Mouse (Mus musculus): ENCODE measurements around the gene Lrrc34.

Gene Lrrc34

DNA sequence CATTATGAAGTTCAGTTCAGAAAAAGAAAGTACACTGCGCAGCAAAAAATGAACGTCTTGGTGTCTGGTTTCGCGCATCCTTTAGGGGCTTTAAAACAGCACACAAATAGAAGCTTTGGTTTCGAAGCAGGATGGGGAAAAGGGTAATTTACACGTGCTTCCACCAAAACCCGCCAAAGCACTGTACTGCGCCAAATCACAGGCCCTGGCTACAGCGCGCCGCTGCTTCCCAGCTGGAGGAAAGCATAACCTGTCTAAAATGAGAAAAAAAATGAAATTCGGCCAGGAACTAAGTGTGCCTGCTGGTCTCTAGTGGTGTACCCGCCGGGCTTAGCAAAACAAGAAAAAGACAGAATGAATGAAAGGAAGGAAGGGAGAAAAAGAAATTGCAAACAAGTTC lies 47.0 kb downstream of the Lrrc34 start:
- DNase-seq (ENCODE audit: low read depth, low spot score): peak; percentile 74

DNA sequence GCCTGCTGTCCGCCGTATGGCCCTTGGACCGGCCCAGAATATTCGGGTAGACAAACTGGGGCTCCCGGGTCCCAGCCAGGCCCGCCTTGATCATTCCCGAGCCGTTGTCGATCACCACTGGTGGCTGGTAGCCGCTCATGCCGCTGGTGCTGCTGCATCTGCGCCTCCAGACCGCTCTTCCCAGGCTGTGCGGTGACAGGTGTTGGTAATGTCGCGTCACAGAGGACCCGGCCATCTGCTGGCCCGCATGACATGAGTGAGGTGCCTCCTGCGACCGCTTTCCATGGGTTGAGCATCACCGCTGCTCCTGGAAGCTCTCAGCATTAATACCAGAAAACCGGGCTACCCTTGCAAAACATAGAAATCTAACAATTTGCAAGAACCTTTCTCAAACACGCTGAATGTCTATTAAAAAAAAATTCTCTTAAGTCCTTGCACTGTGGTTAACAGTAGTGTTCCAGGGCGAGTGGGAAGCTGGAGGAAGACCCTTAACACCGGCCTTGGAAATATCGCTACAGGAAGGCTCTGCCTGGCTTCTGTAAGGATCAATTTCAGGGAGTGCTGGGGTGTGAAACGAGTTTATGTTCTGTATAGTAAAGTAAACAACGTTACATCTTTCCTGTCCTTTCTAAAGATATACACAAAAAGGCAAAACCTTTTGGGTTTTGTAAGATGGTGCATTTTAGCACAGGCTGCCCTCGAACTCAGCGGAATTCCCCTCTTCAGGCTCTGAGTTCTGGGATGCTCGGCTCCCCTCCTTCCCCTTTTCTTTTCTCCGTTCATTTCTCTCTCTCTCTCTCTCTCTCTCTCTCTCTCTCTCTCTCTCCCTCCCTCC lies 47.7 kb downstream of the Lrrc34 start, which contains the start of gene Actrt3:
Gene Actrt3 (minus strand): TSS at position 229 of the 835 bp plus-strand sequence.
- peak; percentile 67 for DNase-seq (ENCODE audit: low read depth, low spot score)

DNA sequence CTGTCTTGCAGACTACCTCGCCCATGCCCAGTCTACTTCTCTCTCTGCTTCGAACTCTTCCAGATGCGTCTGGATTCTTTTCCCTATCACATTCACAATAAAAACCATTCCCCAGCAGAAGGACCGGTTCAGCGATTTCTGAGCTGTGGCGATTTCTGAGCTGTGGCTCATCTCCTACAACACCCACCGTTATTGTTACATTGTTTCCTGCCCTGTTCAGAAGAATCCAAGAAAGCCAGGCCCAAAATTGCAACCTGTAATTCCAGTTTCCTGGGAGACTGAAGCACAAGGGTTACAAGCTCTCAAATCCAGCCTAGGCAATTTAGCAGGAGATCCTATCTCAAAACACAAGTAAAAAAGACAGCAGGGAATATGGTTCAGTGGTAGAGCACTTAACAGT lies 50.4 kb downstream of the Lrrc34 start:
- no peak for DNase-seq (ENCODE audit: low read depth, low spot score)

DNA sequence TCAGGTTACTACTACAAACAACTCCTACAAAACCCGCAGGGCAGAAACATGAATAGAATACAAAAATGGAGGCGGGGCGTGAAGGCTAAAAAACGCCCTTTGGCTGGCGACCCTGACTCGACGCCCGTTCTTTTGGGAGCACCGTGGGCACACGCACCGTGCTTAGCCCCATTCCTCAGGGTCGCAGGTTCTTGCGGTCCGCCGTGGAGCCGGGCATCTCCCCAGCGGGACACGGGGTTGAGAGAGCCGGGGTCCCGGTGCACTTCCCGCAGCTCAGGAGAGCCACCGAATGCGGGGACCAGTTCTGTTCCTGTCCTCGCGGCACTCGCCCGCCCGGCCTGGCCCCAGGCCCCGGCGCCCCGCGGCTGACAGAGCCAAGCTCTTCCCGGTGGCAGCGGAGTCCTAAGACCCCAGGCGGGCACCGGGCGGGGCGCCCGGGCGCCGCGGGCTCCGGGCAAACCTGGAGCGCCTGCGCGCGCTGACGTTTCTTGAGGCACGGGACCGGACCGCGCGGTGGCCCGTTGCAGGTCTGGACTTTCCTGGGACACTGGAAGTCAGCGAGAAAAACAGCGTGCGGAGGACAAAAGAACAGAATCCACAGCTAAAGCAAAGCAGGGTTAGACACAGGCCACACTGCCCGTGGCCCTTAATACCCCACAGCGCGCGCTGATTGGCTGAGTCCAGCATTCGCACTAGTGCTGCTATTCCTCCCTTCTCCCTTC lies 52.4 kb downstream of the Lrrc34 start:
- peak; percentile 15 for DNase-seq (ENCODE audit: low read depth, low spot score)

DNA sequence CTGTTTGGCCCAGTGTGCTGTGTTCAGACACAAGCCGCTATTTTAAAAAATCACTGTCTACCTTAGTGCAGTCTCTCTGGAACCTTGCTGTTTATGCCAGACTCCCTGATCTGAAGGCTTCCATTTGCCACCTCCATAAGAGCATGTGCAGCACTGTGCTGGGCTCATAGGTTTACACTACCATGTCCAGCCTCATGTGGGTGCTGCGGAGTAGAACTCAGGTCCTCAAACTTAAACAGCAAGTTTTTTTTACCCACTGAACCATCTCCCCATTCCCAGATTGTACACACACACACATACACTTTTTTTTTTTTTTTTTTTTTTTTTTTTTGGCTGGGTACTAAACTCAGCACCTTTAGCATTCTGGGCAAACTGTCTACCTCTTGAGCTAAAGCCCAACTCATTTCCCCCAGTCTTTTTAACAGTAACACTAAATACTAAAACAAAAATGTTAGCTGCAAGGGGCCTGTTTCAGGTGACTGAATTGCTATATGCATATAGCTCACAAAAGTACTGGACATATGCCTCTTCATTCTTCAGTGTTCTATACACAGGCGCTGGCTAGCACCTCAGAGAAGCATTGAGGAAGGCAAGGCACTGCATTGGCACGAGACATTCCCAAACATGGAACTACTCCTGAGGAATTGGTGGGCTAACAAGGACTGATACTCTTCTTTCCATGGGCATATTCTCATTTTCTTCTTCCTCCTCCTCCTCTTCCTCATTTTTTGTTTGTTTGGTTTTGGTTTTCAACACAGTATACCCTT lies 53.8 kb downstream of the Lrrc34 start:
- DNase-seq (ENCODE audit: low read depth, low spot score): peak; percentile 54

DNA sequence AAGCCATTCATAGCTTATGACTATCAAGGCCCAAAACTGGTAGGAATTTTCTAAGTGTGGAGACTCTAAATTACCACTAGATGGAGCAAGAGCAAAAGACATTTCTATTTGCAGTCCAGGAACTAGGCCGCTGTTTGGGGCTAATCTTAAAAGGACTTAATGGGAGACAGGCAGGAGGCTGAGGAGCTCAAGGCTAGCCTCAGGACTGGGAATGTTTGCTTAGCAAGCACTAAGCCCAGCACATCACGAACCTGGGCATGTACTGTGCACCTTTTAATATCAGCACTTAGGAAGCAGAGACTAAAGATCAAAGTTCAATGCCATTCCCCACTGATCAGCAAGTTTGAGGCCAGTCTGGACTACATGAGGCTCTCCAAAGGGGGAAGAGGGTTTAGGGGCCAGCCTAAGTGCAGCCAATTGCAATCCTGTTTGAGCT lies 55.2 kb downstream of the Lrrc34 start:
- peak; percentile 85 for DNase-seq (ENCODE audit: low read depth, low spot score)

DNA sequence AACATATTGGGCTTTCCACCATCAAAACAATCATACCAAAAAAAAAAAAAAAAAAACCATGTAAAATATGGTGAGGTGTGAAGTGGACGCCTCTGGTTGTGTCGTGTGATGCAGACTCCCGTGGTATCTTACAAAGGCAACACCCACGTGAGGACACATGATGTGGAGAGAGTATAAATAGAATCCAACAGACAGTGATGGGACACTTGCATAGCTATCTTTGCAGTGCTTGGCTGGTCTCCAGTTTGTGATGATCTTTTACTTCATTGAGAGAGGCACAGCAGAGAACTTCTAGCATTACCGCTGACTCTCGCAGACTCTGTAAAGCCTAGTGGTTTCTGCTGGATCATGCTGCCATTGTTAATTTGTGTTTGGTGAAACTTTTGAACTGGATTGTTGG lies 58.8 kb downstream of the Lrrc34 start:
- no peak for DNase-seq (ENCODE audit: low read depth, low spot score)

Measured in 3T3-L1 (cell line).